Mouse (Mus musculus) gastrocnemius, postnatal 10 days (tissue): Measurements from ENCODE around the gene Ntn5. TPM values are rescaled to one million over a fixed set of nuclear protein-coding genes. Genes with fewer than 3 reads are reported as not detected.

Source experiments
- DNase-seq: peaks from one replicate; pipeline ENCODE4 v3.0.0; 2021; ENCODE audit warnings: mixed read lengths
- total RNA-seq, 2 experiments: library from RNA; stranded (reverse); gene quantifications; 2 replicates each; pipeline ENCODE4 v1.2.3; 2021

Gene Ntn5
- total RNA-seq, 2 experiments from 2014 or later: 0.75 to 0.77 TPM

DNA sequence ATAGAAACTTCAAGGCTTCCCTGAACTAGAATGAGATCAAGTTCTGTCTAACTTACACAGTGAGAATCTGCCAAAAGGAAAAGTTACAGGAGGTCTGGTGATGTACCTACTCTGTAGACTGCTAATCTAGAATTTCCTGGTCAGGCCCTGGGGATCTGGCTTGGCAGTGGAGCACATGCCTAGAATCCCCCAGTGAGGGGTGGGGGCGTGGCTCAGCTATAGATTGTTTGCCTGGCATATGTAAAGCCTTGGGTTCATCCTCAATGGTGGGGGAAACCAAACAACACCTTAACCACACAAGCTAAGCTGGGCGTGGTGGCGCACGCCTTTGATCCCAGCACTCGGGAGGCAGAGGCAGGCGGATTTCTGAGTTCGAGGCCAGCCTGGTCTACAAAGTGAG is 14.1 kb downstream of the Ntn5 start:
- no peak for DNase-seq

DNA sequence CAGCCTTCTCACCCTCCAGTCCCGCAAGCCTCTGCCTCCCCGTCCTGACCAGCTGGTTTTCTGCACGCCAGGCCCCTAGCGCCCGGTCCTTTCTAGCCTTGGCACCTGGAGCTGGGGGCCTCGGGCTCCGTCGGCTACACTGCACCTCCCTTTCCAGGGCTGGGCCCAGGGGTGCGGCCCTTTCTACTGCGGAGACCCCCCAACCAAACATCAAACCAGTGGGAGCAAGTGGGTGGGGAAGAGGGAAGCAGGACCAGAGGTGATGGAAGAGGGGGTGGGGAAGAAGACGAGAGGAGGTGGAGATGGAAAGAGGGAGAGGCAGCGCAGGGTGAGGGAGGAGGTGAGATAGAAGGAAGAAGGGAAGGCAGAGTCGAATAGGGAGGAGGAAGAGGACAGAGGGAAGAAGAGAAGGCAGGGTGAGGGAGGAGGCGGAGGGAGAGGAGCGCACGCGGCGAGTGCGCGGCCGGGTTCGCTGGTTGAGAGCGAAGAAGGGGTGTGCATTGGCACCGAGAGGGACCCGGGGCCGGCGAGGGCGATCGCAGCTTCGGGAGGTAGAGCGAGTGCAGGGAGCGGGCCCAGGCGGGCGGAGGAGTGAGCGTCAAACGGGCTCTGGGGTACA is 15.8 kb downstream of the Ntn5 start, which contains the start of gene Car11:
Gene Car11, plus strand, starts transcription at position 321 of the 619 bp plus-strand sequence.
- peak; percentile 36 for DNase-seq

GRCm38 (mm10) chr7:45700301-45701015 is 16.6 kb downstream of the Ntn5 start:
- DNase-seq: peak; percentile 66

GRCm38 (mm10) chr7:45701072-45701471 is 17.2 kb downstream of the Ntn5 start:
- peak; percentile 36 for DNase-seq

GRCm38 (mm10) chr7:45701607-45702006 is 17.8 kb downstream of the Ntn5 start:
- peak; percentile 11 for DNase-seq

DNA sequence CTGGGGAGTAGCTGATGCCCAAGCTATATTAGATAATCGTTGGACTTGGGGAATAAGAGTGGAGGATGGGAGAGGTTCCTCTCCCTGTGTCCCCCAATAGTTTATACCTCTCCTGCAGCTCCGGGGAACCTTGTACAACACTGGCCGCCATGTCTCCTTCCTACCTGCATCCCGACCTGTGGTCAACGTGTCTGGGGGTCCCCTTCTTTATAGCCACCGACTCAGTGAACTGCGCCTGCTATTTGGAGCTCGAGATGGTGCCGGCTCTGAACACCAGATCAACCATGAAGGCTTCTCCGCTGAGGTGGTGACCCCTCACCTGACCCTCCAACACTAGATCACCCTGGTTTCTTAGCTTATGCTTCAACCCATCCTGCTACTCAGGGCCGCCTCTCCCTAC is 18.5 kb downstream of the Ntn5 start:
- DNase-seq: no peak

GRCm38 (mm10) chr7:45702809-45703520 is 19.1 kb downstream of the Ntn5 start:
- DNase-seq: no peak

GRCm38 (mm10) chr7:45703521-45704033 is 19.8 kb downstream of the Ntn5 start:
- DNase-seq: peak; percentile 17

- DNase-seq: peak; percentile 64
Measured at GRCm38 (mm10) chr7:45704046-45704559, 20.3 kb downstream of the Ntn5 start.

DNA sequence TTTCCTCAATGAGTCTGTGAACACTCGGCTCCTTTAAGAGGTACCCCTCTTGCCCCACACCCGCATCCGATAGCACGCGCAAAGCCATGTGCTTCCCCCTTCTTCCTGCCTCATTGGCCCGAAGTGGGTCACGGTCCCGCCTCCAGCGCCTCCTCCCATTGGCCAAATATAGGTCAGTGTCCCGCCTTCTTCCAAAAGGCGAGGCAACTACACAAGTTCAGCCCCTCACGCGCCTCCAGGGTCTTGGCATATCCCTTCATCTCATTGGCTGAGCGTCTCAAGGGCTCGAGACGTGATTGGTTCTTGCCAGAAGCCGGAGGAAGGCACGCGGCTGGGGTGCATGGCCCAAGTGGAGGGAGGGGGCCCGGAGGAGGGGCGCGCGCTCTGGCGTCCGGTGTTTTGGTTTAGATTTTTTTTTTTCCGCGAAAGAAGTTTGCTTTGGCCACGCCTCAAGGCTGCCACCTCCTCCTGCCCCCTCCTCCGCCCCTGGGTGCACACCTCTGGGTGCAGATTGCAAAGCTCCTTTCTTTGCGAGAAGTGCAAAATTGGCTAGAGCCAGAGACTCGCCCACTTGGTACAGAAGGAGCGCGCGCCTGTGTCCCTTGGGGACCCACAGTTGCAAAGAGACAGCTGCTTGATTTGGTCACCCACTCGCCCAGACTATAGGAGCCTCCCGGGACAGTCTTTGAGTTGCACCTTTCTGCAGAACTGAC is 21.1 kb downstream of the Ntn5 start, which contains the start of gene Dbp:
Gene Dbp, plus strand, starts transcription at position 359 of the 713 bp plus-strand sequence.
- DNase-seq: peak; percentile 95

- DNase-seq: peak; percentile 57
Measured at GRCm38 (mm10) chr7:45705443-45705864, 21.6 kb downstream of the Ntn5 start.

DNA sequence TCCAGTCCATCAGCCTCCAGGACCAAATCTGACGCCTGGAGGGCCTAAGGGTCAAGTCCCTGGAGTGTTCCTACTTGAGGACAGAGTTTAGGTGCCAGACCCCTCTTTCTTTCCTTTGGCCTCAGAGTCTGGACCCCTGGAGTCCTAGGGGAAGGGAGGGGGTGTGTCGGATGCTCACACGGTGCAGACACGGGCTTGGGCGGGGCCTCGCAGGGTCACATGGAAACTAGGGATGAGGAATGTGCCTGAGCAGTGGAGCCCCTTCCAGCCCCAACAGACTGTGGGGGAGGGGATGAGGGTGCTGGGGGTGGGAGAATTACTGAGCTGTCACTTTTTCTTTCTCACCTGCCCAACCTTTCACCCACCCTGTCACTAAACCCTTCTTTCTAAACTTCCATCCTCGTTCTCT is 22.1 kb downstream of the Ntn5 start:
- DNase-seq: peak; percentile 82

DNA sequence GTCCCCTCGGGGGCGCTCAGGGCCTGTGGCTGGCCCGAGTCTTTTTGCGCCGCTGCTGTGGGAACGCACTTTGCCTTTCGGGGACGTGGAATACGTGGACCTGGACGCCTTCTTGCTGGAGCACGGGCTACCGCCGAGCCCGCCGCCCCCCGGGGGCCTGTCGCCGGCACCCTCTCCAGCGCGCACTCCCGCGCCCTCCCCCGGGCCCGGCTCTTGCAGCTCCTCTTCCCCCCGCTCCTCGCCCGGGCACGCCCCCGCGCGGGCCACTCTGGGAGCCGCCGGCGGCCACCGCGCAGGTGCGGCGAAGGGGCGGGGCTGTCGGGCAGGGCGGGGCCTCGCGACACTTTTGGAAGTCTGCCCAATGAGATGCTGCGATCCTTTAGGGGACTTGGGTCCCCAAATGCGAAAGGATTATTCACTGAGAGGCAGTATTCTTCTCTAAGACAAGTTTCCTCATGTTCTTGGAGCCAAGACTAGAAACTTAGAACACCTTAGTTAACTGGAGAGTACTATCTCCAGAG is 23.0 kb downstream of the Ntn5 start:
- DNase-seq: peak; percentile 92

DNA sequence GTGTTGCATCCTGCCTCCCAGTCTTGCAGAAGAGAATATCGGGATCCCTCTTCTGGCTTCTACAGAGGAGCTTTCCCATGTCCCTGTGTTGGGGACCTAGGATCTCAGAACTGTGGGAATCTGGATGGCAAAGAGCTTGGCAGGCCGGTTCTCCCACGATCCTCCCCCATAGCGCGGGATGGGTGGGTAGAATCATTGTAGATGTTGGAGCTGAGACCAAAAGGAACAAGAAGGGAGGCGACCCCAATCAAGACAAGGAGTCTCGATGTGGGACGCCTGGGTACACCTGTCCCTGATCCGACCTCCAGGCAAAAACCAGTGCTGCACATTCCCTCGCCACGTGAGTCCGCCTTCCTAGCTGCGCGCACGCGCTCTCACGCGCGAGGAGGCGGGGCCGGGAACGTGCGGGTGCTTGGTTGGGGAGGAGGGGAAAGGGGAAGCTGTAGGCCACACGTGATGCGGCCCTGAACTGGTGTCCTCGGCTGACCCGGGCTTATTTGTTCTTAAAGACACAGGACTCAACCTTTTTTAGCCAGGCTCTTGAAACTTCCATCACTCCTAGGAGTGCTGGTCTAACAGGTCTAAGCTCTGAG is 23.6 kb downstream of the Ntn5 start:
- DNase-seq: peak; percentile 97

DNA sequence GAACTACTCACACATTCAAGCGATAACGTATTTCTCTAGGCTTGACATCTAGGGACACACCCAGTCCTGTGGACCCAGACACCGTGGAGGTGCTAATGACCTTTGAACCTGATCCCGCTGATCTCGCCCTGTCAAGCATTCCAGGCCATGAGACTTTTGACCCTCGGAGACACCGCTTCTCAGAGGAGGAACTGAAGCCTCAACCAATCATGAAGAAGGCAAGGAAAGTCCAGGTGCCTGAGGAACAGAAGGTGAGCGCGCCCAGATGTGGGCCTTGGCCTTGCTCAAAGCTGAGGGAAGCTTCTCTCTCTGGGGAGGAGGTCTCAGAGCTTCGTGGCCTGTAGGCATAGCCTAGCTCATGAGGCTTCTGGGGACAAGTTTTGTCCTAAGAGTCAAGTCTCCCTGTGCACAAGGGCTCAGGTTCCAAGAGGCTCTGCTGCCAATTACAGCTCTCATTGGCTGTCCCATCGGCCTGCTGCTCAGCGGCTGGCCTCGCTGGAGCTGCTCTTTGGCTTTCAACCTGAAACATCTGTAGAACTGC is 24.5 kb downstream of the Ntn5 start:
- DNase-seq: peak; percentile 45

GRCm38 (mm10) chr7:45709036-45709435 is 25.2 kb downstream of the Ntn5 start:
- DNase-seq: no peak

DNA sequence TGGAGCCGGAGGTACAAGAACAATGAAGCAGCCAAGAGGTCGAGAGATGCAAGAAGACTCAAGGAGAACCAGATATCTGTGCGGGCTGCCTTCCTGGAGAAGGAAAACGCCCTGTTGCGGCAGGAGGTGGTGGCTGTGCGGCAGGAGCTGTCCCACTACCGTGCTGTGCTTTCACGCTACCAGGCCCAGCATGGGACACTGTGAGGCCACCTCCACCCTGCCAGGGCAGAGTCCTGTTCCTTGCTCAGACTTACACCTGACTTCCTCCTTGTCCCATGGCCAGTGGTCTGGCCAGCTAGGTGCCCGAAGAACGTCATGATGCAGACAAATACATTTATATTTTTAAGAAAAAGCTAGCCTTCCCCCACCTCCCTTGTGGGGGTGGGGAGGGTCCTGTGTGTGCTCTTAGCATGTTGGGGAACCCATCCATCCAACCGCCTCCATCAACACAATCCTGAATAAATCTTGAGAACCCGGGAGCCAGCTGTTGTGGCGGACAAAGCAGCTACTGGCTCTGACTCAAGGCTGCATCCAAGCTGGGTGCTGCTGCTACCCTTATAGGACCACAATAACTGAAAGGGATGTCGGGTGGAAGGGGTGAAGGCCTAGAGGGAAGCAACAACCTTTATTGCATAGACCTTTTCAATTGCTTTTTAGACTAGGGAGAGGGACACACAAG is 26.0 kb downstream of the Ntn5 start:
- no peak for DNase-seq

- peak; percentile 18 for DNase-seq
Measured at GRCm38 (mm10) chr7:45710477-45711191, 26.8 kb downstream of the Ntn5 start.

- DNase-seq: peak; percentile 21
Measured at GRCm38 (mm10) chr7:45711316-45712021, 27.6 kb downstream of the Ntn5 start.
